Mouse (Mus musculus) CH12.LX (cell line): ENCODE data around the gene Gm21981.

Experiments
- CHD1 ChIP-seq: IDR thresholded peaks from 2 replicates; pipeline ENCODE4 v1.6.1; 2012; ENCODE audit warnings: low read depth, low read length, improper control_type of control experiment, inconsistent platforms
- CTCF ChIP-seq, 2 experiments: IDR thresholded peaks in 1 of 2; conservative IDR thresholded peaks in 1 of 2; 2 replicates each; pipeline ENCODE4 v1.5.1; 2011 to 2012; ENCODE audit warnings: low read depth in 2 of 2, low read length in 2 of 2, improper control_type of control experiment in 1 of 2, inconsistent platforms in 1 of 2, mild to moderate bottlenecking in 1 of 2, moderate library complexity in 1 of 2
- EP300 ChIP-seq: IDR thresholded peaks from 2 replicates; pipeline ENCODE4 v1.6.1; 2011; ENCODE audit warnings: low read length, improper control_type of control experiment
- HCFC1 ChIP-seq: IDR thresholded peaks from 2 replicates; pipeline ENCODE4 v1.6.1; 2012; ENCODE audit warnings: low read depth, mild to moderate bottlenecking, inconsistent platforms, low read length, improper control_type of control experiment
- JUND ChIP-seq: conservative IDR thresholded peaks from 2 replicates; pipeline ENCODE4 v1.6.1; 2011; ENCODE audit warnings: low read depth, low read length, improper control_type of control experiment
- KAT2A ChIP-seq: IDR thresholded peaks from 2 replicates; pipeline ENCODE4 v1.6.1; 2012; ENCODE audit warnings: low read length, improper control_type of control experiment, inconsistent platforms; ENCODE audit not compliant: insufficient replicate concordance
- MAX ChIP-seq: IDR thresholded peaks from 2 replicates; pipeline ENCODE4 v1.6.1; 2011; ENCODE audit warnings: low read length, improper control_type of control experiment
- MAZ ChIP-seq: IDR thresholded peaks from 2 replicates; pipeline ENCODE4 v1.6.1; 2012; ENCODE audit warnings: low read depth, mild to moderate bottlenecking, inconsistent platforms, low read length, improper control_type of control experiment, moderate library complexity
- POLR2A ChIP-seq: IDR thresholded peaks from 2 replicates; pipeline ENCODE4 v1.6.1; 2011; ENCODE audit warnings: low read depth, mild to moderate bottlenecking, improper control_type of control experiment, low read length
- RCOR1 ChIP-seq: conservative IDR thresholded peaks from 2 replicates; pipeline ENCODE4 v1.6.1; 2012; ENCODE audit warnings: low read depth, mild to moderate bottlenecking, inconsistent platforms, low read length, improper control_type of control experiment
- SMC3 ChIP-seq: IDR thresholded peaks from 2 replicates; pipeline ENCODE4 v1.6.1; 2011; ENCODE audit warnings: low read depth, low read length, improper control_type of control experiment
- USF2 ChIP-seq: conservative IDR thresholded peaks from 2 replicates; pipeline ENCODE4 v1.6.1; 2011; ENCODE audit warnings: low read depth, low read length, improper control_type of control experiment
- ZC3H11A ChIP-seq: IDR thresholded peaks from 2 replicates; pipeline ENCODE4 v1.6.1; 2012; ENCODE audit warnings: low read depth, mild to moderate bottlenecking, inconsistent platforms, low read length, improper control_type of control experiment
- ZNF384 ChIP-seq: IDR thresholded peaks from 2 replicates; pipeline ENCODE4 v1.6.1; 2012; ENCODE audit warnings: low read depth, low read length, improper control_type of control experiment, inconsistent platforms

GRCm38 (mm10) chr17:47655697-47656096 lies 38.6 kb downstream of the Gm21981 start:
- no peak for TF ChIP-seq RCOR1
- no peak for TF ChIP-seq POLR2A
- no peak for TF ChIP-seq SMC3
- no peak for TF ChIP-seq KAT2A
- TF ChIP-seq CTCF (conservative IDR thresholded peaks at IDR 0.05 in 1 of 2, IDR thresholded peaks at IDR 0.05 in 1 of 2; ENCODE audit: low read depth in 2 of 2, low read length in 2 of 2): no peak
- TF ChIP-seq USF2: no peak
- no peak for TF ChIP-seq JUND
- TF ChIP-seq ZC3H11A: no peak
- TF ChIP-seq MAX: no peak
- TF ChIP-seq HCFC1: no peak
- TF ChIP-seq EP300: no peak
- no peak for TF ChIP-seq ZNF384
- TF ChIP-seq MAZ: no peak
- TF ChIP-seq CHD1: no peak
